Mouse (Mus musculus): ENCODE measurements at regions not wholly inside any gene's neighbourhood (a gene's known extent, or its start where the extent isn't known, plus 50 kb on each side); places are given as distances from the start of the nearest gene placed in this dataset.
A peak's percentile ranks its signal among the peaks of the same experiment; 100 is the strongest.

- ATAC-seq (ENCODE audit: low FRiP score) (no peak), DNase-seq (ENCODE audit: low spot score) (no peak)
- no peaks in the 10 kb centered on the region for H3K27me3 ChIP-seq (ENCODE audit: control insufficient read depth, insufficient read depth, low read length)
- H3K9ac ChIP-seq: no peak overlapping the region
- H3K27ac ChIP-seq: no peak overlapping the region
- no peak overlapping the region for H3K4me3 ChIP-seq (replicated peaks; ENCODE audit: low read length)
- 69% methylated on average over 4 of the region's 4 CpGs for WGBS
- no peaks in the 10 kb centered on the region for H3K9me3 ChIP-seq (ENCODE audit: control insufficient read depth, low read length)
- no peak overlapping the region for H3K4me2 ChIP-seq (replicated peaks)
- no peaks in the 10 kb centered on the region for H3K4me1 ChIP-seq (replicated peaks; ENCODE audit: control insufficient read depth, insufficient read depth, low read length)
- H3K36me3 ChIP-seq (replicated peaks; ENCODE audit: control insufficient read depth, insufficient read depth): no peaks in the 10 kb centered on the region
Measured at GRCm38 (mm10) chr6:27211953-27212352, 923.0 kb downstream of the Grm8 start.

GRCm38 (mm10) chr6:27161643-27162042, 973.3 kb downstream of the Grm8 start:
- DNase-seq (ENCODE audit: low spot score): peak; percentile 34
- WGBS: 61% methylated on average over 2 of the region's 2 CpGs
- H3K4me2 ChIP-seq (replicated peaks): no peak overlapping the region
- H3K27ac ChIP-seq: no peak overlapping the region
- H3K36me3 ChIP-seq (replicated peaks; ENCODE audit: control insufficient read depth, insufficient read depth): no peaks in the 10 kb centered on the region
- H3K27me3 ChIP-seq (ENCODE audit: control insufficient read depth, insufficient read depth, low read length): no peaks in the 10 kb centered on the region
- H3K9ac ChIP-seq: no peak overlapping the region
- peak; percentile 74 for ATAC-seq (ENCODE audit: low FRiP score)
- H3K9me3 ChIP-seq (ENCODE audit: control insufficient read depth, low read length): no peaks in the 10 kb centered on the region
- H3K4me1 ChIP-seq (replicated peaks; ENCODE audit: control insufficient read depth, insufficient read depth, low read length): no peaks in the 10 kb centered on the region
- H3K4me3 ChIP-seq (replicated peaks; ENCODE audit: low read length): no peak overlapping the region
